Mouse (Mus musculus) A20 (cell line): Measurements from ENCODE around the gene Hnrnpf.
"Not testable (repeated sequence)": the region's sequence is repeated elsewhere in the genome, so short reads cannot be mapped to it uniquely, and the experiment has no call there.

Experiments
- DNase-seq: peaks from one replicate; pipeline ENCODE4 v3.0.0-alpha.2; 2011; ENCODE audit warnings: low read depth, low spot score

Hnrnpf gene

GRCm38 (mm10) chr6:117900126-117901080 lies at the start of gene Hnrnpf:
Gene Hnrnpf (plus strand): TSS chr6:117900324.
- DNase-seq: peak; percentile 88

GRCm38 (mm10) chr6:117851747-117852146 lies 48.4 kb upstream of the Hnrnpf start:
- peak; percentile 52 for DNase-seq

GRCm38 (mm10) chr6:117857990-117858389 lies 42.1 kb upstream of the Hnrnpf start:
- DNase-seq: no peak

GRCm38 (mm10) chr6:117861848-117862247 lies 38.3 kb upstream of the Hnrnpf start, which contains the start of gene Zfp239:
Gene Zfp239 (plus strand): TSS chr6:117862100.
- no peak for DNase-seq

- DNase-seq: no peak
Observed at GRCm38 (mm10) chr6:117862465-117862864, 37.7 kb upstream of the Hnrnpf start.

GRCm38 (mm10) chr6:117862899-117863620 lies 37.1 kb upstream of the Hnrnpf start:
- peak; percentile 90 for DNase-seq

GRCm38 (mm10) chr6:117863751-117864150 lies 36.4 kb upstream of the Hnrnpf start:
- no peak for DNase-seq

GRCm38 (mm10) chr6:117868187-117868586 lies 31.9 kb upstream of the Hnrnpf start:
- DNase-seq: no peak

- no peak for DNase-seq
Observed at GRCm38 (mm10) chr6:117871034-117871433, 29.1 kb upstream of the Hnrnpf start.

GRCm38 (mm10) chr6:117873450-117873849 lies 26.7 kb upstream of the Hnrnpf start:
- DNase-seq: not testable (repeated sequence)

GRCm38 (mm10) chr6:117874621-117875281 lies 25.4 kb upstream of the Hnrnpf start:
- peak; percentile 83 for DNase-seq

- DNase-seq: peak; percentile 98
Observed at GRCm38 (mm10) chr6:117878700-117879407, 21.3 kb upstream of the Hnrnpf start.

- peak; percentile 100 for DNase-seq
Observed at GRCm38 (mm10) chr6:117879408-117880115, 20.6 kb upstream of the Hnrnpf start.

- DNase-seq: peak; percentile 74
Observed at GRCm38 (mm10) chr6:117880394-117880838, 19.7 kb upstream of the Hnrnpf start.

GRCm38 (mm10) chr6:117881229-117881628 lies 18.9 kb upstream of the Hnrnpf start:
- DNase-seq: peak; percentile 65

GRCm38 (mm10) chr6:117881997-117882396 lies 18.1 kb upstream of the Hnrnpf start:
- peak; percentile 24 for DNase-seq

- no peak for DNase-seq
Observed at GRCm38 (mm10) chr6:117885943-117886342, 14.2 kb upstream of the Hnrnpf start.

GRCm38 (mm10) chr6:117888032-117888431 lies 12.1 kb upstream of the Hnrnpf start:
- DNase-seq: no peak

- no peak for DNase-seq
Observed at GRCm38 (mm10) chr6:117888642-117889096, 11.5 kb upstream of the Hnrnpf start.

- no peak for DNase-seq
Observed at GRCm38 (mm10) chr6:117890257-117890656, 9.9 kb upstream of the Hnrnpf start.
